Mouse (Mus musculus): ENCODE measurements around the gene Taar7b. TPM values are rescaled to one million over a fixed set of nuclear protein-coding genes. Genes with fewer than 3 reads are reported as not detected.
A peak's percentile ranks its signal among the peaks of the same experiment; 100 is the strongest.

Gene Taar7b
- not detected for total RNA-seq (2022)

DNA sequence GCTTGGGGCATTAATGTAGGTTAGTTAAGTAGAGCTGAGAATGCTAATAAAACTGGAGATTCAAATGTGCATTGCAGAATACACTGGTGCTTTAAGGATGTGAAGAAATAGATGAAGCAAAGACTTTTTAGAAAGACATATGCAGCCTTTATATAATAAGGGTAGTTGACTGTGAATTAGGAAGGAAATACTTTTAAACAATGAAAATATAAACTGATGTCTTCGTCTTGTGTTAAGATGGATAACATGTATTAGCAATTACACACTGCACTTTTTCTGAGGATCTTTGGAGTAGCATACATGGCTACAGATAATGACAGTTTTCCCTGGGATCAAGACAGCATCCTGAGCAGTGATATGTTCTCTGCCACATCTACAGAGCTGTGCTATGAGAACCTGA lies at the start of gene Taar7b:
Gene Taar7b, plus strand, starts transcription at position 301 of the 400 bp plus-strand sequence.
- DNase-seq (ENCODE audit: low spot score in 2 of 2): no peak

DNA sequence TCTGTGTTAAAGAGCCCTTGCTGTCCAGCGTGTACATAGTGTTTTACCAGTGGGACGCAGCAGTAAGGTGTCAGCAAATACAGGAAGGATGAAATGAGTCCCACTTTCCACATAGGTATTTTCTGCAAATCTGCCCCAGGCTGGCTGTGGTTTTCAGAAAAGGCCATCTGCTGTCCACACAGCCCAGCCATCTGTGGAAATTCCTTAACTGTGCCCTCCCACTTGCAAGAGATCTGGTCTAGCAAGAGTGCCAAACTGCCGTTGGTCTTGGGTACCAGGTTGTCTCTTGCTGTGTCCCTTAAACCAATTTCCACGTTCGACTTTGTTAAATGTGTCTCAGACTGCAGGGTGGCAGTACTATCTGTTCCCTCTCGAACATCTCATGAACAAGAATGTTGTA lies 48.0 kb upstream of the Taar7b start:
- DNase-seq (ENCODE audit: low spot score in 2 of 2): no peak

DNA sequence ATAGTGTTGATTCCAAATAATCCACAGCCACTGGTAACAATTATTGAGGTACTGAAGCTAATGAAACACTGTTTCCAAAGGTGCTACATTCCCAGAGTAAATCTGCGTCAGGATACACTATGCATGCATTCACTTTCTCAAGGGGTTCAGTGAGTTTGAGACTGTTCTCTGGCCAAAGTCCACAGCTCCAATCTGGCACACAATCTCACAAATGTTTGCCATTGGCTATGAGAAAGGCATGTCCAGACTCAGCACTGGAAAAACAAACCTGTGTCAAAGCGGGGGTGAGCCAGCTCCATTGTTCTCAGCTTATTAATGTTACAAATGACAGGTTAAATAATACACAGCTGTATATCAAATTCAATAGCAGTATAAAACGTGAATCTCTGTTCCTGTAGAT lies 40.7 kb upstream of the Taar7b start:
- DNase-seq (ENCODE audit: low spot score in 2 of 2): no peak

DNA sequence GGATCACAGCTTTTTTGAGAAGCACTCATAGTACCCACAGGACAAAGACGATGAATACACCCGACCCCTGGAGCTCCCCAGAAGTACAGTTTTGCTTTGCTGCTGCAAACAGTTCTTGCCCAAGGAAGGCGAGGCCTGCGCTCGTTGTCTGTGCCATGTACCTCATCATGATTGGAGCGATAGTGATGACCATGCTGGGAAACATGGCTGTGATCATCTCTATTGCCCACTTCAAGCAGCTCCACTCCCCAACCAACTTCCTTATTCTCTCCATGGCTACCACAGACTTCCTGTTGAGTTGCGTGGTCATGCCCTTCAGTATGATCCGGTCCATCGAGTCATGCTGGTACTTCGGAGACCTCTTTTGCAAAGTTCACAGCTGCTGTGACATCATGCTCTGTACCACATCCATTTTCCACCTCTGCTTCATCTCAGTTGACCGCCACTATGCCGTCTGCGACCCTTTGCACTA lies 39.3 kb upstream of the Taar7b start, which contains the start of gene Taar4:
Gene Taar4, plus strand, starts transcription at position 51 of the 472 bp plus-strand sequence.
- DNase-seq (ENCODE audit: low spot score in 2 of 2): no peak

DNA sequence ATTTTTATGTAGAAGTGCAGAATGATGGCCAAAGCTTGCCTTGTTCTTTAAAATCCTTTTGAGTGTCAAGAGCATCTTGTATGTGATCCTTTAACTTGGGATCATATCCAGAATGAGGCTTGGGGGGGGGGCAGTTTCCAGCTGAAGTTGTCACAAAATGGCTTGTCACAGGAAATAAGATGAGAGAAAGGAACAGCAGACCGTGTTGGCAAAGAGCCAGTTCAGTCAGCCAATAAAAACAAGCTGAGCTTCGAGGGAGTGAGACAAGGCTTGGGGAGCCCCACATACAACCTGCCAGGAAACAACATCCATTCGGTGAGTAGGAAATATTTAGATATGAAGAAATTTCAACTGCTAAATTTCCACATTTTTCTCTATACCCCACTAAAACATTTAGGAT lies 36.3 kb upstream of the Taar7b start:
- no peak for DNase-seq (ENCODE audit: low spot score in 2 of 2)

DNA sequence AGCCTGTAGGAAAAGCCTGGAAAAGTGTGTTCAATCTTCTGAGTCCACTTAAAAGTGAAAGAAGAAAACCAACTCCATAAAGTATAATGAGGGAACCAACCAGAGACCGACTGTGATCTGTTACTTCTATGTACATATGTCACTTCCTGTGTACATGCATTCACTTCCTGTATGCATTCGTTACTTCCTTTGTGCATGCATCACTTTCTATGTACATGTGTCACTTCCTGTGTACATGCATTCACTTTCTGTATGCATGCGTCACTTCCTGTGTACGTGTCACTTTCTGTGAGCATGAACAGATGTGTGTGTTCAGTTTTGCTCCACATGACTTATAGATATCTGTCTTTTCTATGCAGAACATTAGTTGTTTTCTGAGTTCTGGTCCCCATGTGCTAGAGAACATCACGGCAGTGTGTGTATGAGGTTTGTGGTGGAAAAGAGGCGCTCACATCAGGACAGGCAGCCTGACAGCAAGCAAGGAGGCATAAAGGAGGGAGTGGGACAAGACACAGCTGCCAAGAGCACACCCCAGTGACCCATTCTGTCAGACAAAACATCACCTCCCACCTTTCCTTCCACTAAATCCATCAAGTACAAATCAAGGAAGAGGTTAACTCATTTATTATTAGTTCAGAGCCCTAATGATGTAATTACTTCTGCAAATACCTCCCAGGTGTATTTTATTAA lies 34.7 kb upstream of the Taar7b start:
- DNase-seq (ENCODE audit: low spot score in 2 of 2): no peak

DNA sequence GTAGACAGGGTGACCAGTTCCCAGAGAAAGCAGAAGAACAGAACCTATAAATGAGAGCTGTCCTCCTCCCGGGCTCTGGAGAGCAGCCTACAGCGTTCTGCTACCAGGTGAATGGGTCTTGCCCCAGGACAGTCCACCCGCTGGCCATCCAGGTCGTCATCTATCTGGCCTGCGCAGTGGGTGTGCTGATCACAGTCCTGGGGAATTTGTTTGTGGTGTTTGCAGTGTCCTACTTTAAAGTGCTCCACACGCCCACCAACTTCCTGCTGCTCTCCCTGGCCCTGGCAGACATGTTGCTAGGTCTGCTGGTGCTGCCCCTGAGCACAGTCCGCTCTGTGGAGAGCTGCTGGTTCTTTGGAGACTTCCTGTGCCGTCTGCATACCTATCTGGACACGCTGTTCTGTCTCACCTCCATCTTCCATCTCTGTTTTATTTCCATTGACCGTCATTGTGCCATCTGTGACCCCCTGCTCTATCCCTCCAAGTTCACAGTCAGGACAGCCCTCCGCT lies 29.0 kb upstream of the Taar7b start, which contains the start of gene Taar5:
Gene Taar5, plus strand, starts transcription at position 51 of the 510 bp plus-strand sequence.
- no peak for DNase-seq (ENCODE audit: low spot score in 2 of 2)

DNA sequence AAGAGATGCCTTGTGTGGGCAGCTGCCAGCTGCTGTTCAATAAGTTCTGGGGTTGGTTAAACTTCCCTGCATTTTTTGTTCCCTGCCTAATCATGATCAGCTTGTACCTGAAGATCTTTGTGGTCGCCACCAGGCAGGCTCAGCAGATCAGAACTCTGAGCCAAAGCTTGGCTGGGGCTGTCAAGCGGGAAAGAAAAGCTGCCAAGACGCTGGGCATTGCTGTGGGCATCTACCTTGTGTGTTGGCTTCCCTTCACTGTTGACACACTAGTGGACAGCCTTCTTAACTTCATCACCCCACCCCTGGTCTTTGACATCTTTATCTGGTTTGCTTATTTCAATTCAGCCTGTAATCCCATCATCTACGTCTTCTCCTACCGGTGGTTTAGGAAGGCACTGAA lies 28.5 kb upstream of the Taar7b start:
- no peak for DNase-seq (ENCODE audit: low spot score in 2 of 2)

DNA sequence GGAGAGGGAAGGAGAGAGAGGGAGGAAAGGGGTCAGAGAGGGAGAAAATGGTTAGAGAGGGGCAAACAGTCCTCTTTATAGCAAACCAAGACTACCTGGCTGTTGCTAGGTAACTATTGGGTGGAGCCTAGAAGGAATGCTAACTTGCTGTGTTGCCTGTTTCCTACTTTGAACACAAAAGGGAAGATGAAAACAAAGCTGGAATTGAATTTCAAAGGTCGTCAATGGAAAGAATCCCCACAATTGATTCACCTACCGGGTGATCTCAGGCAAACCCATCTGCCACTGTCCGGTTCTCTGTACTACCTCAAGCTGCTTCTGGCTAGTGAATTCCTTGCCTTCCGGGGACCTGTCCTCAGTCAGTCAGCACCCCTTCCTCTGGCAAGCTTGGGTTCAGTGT lies 21.8 kb upstream of the Taar7b start:
- no peak for DNase-seq (ENCODE audit: low spot score in 2 of 2)

DNA sequence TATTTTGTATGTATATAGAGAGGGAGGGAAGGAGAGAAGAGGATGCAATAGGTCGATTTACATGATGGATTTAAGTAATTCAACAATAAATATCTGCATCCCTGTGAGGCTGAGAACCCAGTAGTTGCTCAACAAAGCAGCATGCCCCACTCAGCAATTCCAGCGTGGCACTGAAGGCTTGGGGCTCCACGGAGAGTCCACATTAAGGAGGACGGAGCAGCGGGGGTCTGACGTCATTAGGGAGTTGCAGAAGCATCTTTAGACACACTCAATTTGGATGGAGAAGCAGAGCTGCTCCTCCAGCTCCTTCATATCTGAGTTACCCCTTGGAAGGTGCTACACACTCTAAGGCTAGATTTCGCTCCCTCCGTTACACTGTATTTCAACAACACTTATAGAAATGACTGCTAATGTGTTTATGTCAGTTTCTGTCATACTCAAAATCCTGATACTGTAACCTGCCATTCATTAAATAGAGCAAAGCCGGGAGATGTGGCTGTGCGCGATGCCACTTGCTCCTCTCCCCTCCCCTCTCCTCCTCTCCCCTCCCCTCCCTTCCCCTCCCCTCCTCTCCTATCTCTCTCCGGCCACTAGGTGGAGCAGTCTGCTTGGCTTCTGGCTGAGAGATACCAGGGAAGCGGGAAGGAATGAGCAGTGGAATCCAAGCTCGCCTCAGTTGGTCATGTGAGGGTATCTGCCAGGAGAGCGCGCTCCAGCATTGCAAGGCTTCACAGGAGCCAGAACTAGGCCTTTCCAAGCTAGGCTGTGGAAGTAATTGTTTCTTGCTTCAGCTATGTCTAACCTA lies 20.6 kb upstream of the Taar7b start:
- peak; percentile 15 to 16 for DNase-seq (ENCODE audit: low spot score in 2 of 2)

DNA sequence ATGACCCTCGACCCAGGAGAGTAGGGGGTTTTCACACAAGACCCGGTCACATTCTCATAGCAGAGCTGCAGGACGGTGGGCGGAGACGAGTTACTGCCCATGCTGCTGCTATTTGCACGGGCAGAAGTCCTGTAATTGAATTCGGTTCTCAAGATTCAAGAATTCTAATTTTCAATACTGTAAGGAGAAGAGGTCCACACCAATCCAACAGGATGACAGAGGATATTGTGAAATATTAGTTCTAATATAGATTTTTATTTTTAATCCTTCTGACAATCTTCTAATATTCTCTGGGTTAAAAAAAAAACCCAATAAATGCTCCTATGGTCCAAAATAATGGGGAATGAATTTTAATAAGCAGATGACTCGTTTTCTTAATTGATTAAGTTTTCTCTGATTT lies 14.2 kb upstream of the Taar7b start, which contains the start of gene Taar6:
Gene Taar6, minus strand, starts transcription at position 101 of the 400 bp plus-strand sequence.
- DNase-seq (ENCODE audit: low spot score in 2 of 2): no peak

DNA sequence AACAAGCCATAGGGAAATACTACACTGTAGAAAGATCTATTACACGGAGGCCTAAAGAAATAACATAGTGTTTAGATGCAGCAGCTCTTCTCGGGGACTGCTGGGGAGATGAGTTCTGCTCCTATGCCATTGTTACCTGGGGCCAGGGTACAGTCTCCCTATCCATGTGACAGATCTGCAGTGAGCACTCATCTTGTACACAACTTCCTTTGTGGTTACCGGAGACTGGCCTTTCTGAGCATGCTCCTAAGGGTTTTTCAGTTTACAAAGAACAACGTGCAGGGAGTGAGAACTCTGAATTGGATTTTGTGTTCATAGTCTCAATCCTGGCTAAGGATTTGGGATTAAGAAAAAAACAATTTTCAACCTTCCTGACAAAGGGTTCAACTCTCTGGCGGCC lies 13.3 kb upstream of the Taar7b start:
- no peak for DNase-seq (ENCODE audit: low spot score in 2 of 2)

DNA sequence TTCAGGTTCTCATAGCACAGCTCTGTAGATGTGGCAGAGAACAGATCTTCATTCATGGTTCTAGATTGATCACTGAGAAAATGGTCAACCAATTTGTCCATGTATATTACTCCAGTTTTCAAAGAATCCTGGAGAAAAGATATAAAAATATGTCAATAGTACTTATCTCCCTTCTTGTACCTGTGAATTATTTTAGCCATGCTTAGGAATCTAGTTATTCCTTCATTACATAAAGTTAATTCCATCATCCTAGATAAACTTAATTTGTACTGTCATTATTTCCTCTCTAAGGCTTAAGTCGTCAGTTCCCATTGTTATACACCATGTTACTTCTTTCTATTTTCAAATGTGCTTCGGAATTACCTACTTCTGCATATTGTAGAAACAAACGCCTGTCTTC lies 6.4 kb upstream of the Taar7b start, which contains the start of gene Taar7a:
Gene Taar7a, minus strand, starts transcription at position 101 of the 400 bp plus-strand sequence.
- DNase-seq (ENCODE audit: low spot score in 2 of 2): no peak

DNA sequence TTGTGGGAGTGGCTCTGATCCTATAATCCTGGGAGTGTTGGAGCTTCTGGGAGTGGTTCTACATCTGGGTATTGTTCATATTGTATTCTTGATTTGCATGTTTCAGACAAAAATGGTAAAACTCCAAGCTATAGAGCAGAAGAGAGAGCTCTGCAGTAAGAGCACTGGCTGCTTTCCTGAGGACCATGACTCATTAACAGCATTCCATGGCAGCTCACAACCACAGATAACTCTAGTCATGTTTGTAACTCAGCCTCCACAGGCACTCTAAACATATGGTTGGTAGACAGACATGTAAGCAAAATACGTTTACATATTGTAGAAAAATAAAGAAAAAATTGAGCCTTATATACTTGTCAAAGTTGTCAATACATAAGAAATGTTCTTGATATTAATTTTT lies 6.7 kb downstream of the Taar7b start:
- DNase-seq (ENCODE audit: low spot score in 2 of 2): no peak

DNA sequence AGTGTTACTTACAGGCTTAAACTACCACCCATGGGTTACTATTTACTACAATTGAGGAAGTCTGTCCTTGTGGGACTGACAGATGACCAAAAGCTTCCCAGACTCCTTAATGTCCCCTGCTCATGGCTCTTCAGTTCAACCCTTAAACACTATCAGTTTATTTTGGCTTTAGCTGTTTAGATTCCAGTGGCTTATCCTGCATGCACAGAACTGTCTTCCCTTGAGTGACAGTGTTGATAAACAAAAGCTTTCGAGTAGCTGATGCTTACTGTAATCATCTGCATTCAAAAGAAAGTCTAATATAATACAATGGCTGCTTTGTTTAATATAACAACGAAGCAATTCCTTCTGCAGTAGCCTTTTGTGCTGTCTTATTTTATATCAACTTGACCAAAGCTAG lies 7.3 kb downstream of the Taar7b start:
- DNase-seq (ENCODE audit: low spot score in 2 of 2): no peak

DNA sequence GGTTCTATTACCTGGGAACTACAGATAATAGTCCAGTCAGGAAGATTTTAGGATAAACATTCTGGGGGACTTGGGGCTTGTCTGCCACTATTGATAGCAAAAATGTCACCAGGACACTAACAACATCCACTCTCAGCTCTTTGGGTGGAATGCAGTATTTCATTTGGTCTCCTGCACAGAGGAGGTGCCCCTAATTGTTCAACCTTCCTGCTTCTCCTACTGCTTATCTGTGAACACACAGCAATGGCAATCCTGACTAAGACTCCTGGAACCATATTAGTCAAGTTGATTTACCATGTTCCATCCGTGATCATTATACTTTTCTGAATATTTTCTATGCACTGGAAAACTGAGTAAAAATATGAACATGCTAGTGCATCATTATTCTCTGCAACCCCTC lies 8.4 kb downstream of the Taar7b start:
- no peak for DNase-seq (ENCODE audit: low spot score in 2 of 2)

DNA sequence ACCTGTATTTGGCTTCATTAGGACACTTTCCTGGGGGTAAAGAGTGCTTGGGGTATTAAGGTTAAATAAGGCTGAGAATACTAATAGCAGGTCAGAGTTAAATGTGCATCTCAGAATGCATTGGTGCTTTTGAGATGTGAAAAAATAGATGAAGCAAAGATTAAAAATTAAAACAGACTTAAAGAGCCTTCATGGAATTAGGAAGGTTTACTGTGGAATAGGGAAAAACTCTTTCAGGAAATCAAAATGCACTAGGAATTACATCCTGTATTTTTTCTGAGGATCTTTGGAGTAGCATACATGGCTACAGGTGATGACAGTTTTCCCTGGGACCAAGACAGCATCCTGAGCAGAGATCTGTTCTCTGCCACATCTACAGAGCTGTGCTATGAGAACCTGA lies 27.2 kb downstream of the Taar7b start, which contains the start of gene Taar7d:
Gene Taar7d, plus strand, starts transcription at position 301 of the 400 bp plus-strand sequence.
- DNase-seq (ENCODE audit: low spot score in 2 of 2): no peak

DNA sequence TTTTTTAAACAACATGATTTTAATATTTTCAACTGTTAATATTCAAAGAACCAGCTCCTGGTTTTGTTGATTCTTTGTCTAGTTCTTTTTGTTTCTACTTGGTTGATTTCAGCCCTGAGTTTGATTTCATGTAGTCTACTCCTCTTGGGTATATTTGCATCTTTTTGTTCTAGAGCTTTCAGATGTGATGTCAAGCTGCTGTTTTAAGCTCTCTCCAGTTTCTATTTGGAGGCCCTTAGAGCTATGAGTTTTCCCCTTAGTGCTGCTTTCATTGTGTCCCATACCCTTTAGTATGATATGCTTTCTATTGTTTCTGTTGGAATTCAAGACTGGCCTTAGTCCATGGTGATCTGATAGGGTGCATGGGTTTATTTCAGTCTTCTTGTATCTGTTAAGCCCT lies 31.6 kb downstream of the Taar7b start:
- DNase-seq (ENCODE audit: low spot score in 2 of 2): no peak

DNA sequence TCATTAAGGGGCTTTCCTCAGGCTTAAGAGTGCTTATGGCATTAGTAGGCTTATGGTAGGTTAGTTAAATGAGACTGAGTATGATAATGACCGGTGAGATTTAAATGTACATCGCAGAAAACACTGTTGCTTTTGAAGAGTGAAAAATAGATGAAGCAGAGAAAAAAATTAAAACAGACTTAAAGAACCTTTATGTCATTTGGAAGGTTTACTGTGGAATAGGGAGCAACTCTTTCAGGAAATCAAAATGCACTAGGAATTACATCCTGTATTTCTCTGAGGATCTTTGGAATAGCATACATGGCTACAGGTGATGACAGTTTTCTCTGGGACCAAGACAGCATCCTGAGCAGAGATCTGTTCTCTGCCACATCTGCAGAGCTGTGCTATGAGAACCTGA lies 37.6 kb downstream of the Taar7b start, which contains the start of gene Taar7e:
Gene Taar7e, plus strand, starts transcription at position 301 of the 400 bp plus-strand sequence.
- DNase-seq (ENCODE audit: low spot score in 2 of 2): no peak

DNA sequence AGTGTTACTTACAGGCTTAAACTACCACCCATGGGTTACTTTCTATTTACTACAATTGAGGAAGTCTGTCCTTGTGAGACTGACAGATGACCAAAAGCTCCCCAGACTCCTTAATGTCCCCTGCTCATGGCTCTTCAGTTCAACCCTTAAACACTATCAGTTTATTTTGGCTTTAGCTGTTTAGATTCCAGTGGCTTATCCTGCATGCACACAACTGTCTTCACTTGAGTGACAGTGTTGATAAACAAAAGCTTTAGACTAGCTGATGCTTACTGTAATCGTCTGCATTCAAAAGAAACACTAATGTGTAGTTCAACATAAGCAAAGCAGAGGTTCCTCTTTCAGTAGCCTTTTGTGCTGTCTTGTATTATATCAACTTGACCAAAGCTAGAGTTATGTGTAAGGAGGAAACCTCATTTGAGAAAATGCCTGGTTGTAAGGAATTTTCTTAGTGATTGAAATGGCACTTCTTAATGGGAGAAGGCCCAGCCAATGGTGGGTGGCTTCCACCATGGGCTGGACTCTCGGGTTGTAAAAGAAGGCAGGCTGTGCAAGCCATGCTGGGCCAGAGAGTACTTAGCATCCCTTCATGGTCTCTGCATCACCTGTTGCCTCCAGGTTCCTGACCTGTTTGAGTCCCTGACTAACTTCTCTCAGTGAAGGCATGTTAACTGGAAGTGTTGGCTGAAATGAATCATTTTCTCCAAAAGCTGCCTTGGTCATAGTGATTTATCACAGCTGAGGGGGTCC lies 40.6 kb downstream of the Taar7b start:
- DNase-seq (ENCODE audit: low spot score in 2 of 2): no peak

DNA sequence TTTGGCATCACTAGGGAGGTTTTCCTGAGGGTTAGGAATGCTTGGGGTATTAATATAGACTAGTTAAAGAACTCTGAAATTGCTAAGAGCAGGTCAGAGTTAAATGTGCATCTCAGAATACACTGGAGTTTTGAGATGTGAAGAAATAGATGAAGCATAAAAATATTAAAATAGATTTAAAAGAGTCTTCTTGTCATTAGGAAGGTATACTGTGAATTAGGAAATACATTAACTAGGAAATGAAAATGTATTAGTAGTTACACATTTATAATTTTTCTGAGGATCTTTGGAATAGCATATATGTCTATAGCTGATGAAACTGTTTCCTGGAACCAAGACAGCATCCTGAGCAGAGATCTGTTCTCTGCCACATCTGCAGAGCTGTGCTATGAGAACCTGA lies 49.5 kb downstream of the Taar7b start, which contains the start of gene Taar7f:
Gene Taar7f, plus strand, starts transcription at position 301 of the 400 bp plus-strand sequence.
- DNase-seq (ENCODE audit: low spot score in 2 of 2): no peak
